Mouse (Mus musculus) limb, embryonic 11.5 days (tissue): ENCODE data around the gene Haus5. TPM values are rescaled to one million over a fixed set of nuclear protein-coding genes. Genes with fewer than 3 reads are reported as not detected.

ENCODE experiments used
- ATAC-seq: fragments of 200-750 bp; cut with Nextera tagmentation; 2 replicates; pipeline ENCODE4 v1.8.0; 2017; ENCODE audit warnings: low read depth; ENCODE audit not compliant: insufficient number of reproducible peaks, low FRiP score, low TSS enrichment
- DNase-seq: peaks from one replicate; pipeline ENCODE4 v3.0.0-alpha.2; 2015; ENCODE audit warnings: low spot score
- H3K27ac ChIP-seq: fragments of 300-500 bp; sonication (generic); replicated peaks from 2 replicates; pipeline ENCODE4 v1.5.1; 2014; ENCODE audit warnings: low read depth, mild to moderate bottlenecking, low read length
- H3K27me3 ChIP-seq: fragments of 300-500 bp; sonication (generic); 2 replicates; pipeline ENCODE4 v1.6.1; 2014; ENCODE audit warnings: mild to moderate bottlenecking, low read length, mixed read lengths; ENCODE audit not compliant: control insufficient read depth, insufficient read depth
- H3K36me3 ChIP-seq: fragments of 300-500 bp; sonication (generic); 2 replicates; pipeline ENCODE4 v1.6.1; 2014; ENCODE audit warnings: mild to moderate bottlenecking, low read length, moderate library complexity, mixed read lengths; ENCODE audit not compliant: control insufficient read depth, insufficient read depth
- H3K4me1 ChIP-seq: fragments of 300-500 bp; sonication (generic); 2 replicates; pipeline ENCODE4 v1.6.1; 2014; ENCODE audit warnings: low read length, mixed read lengths; ENCODE audit not compliant: control insufficient read depth, insufficient read depth
- H3K4me2 ChIP-seq: fragments of 300-500 bp; sonication (generic); 2 replicates; pipeline ENCODE4 v1.6.1; 2014; ENCODE audit warnings: low read depth, mild to moderate bottlenecking, moderate library complexity; ENCODE audit not compliant: severe bottlenecking
- H3K4me3 ChIP-seq: fragments of 300-500 bp; sonication (generic); 2 replicates; pipeline ENCODE4 v1.5.1; 2014; ENCODE audit warnings: low read depth, low read length
- H3K9ac ChIP-seq: fragments of 300-500 bp; sonication (generic); 2 replicates; pipeline ENCODE4 v1.6.1; 2014; ENCODE audit warnings: mild to moderate bottlenecking, low read length
- H3K9me3 ChIP-seq: fragments of 300-500 bp; sonication (generic); 2 replicates; pipeline ENCODE4 v1.6.1; 2016; ENCODE audit warnings: low read length; ENCODE audit not compliant: control insufficient read depth
- WGBS: fragments of 180-500 bp; shearing (Covaris S2); extraction: QIAGEN DNeasy Blood & Tissue Kit; methylation state at CpG from one replicate; pipeline ENCODE4 v1.1.7; 2014; 5-methylcytosine and 5-hydroxymethylcytosine counted together
- polyA plus RNA-seq: library from polyadenylated mRNA; unstranded; fragments of >200 nt; fragmentation: Nextera tagmentation; extraction: Ambion mirVana; gene quantifications from 2 replicates; pipeline ENCODE4 v1.2.1, GENCODE M21; 2014

Haus5 gene
- polyA plus RNA-seq, 1 experiment from 2014 or later = 62.1 TPM

- H3K9ac ChIP-seq = no peak overlapping the region
- H3K36me3 ChIP-seq = no peaks in the 10 kb centered on the region
- DNase-seq (no peak), ATAC-seq (no peak)
- H3K27me3 ChIP-seq = no peaks in the 10 kb centered on the region
- H3K4me2 ChIP-seq = no peak overlapping the region
- H3K27ac ChIP-seq = no peak overlapping the region
- 54% methylated on average over 8 of the region's 8 CpGs for WGBS
- H3K4me3 ChIP-seq = no peak overlapping the region
- H3K4me1 ChIP-seq = no peaks in the 10 kb centered on the region
- H3K9me3 ChIP-seq = no peaks in the 10 kb centered on the region
Measured at GRCm38 (mm10) chr7:30604424-30604823, 60.4 kb downstream of the Haus5 start.

Other genes starting within 250 kb of the Haus5 start
- 0.39 TPM in 1 of 2 replicates, not detected in the other for gene Hcst, start 245.1 kb downstream of the Haus5 start, polyA plus RNA-seq
- gene Nfkbid, start 243.3 kb downstream of the Haus5 start, polyA plus RNA-seq = 0.96 and 1.4 TPM in 2 replicates
- 16.6 and 18.0 TPM in 2 replicates for gene Aplp1, start 219.5 kb downstream of the Haus5 start, polyA plus RNA-seq
- gene Kirrel2, start 207.3 kb downstream of the Haus5 start, polyA plus RNA-seq = 0.13 TPM in 1 of 2 replicates, not detected in the other
- 0.15 TPM in 1 of 2 replicates, not detected in the other for gene Nphs1, start 206.7 kb downstream of the Haus5 start, polyA plus RNA-seq
- 0.33 TPM in 1 of 2 replicates, not detected in the other for gene Prodh2, start 171.4 kb downstream of the Haus5 start, polyA plus RNA-seq
- gene Arhgap33, start 129.9 kb downstream of the Haus5 start, polyA plus RNA-seq = 12.1 and 12.9 TPM in 2 replicates
- gene Hspb6, start 112.8 kb downstream of the Haus5 start, polyA plus RNA-seq = 6.1 and 6.9 TPM in 2 replicates
- 20.0 and 21.9 TPM in 2 replicates for gene Proser3, start 112.7 kb downstream of the Haus5 start, polyA plus RNA-seq
- gene Lin37, start 105.2 kb downstream of the Haus5 start, polyA plus RNA-seq = 40.6 and 46.9 TPM in 2 replicates
- gene U2af1l4, start 101.7 kb downstream of the Haus5 start, polyA plus RNA-seq = 91.9 and 100 TPM in 2 replicates
- 6.0 and 6.8 TPM in 2 replicates for gene Gm49396, start 101.7 kb downstream of the Haus5 start, polyA plus RNA-seq
- gene Psenen, start 101.4 kb downstream of the Haus5 start, polyA plus RNA-seq = 105 and 123 TPM in 2 replicates
- gene Igflr1, start 99.6 kb downstream of the Haus5 start, polyA plus RNA-seq = 3.2 and 3.5 TPM in 2 replicates
- 11.9 and 14.1 TPM in 2 replicates for gene Kmt2b, start 76.3 kb downstream of the Haus5 start, polyA plus RNA-seq
- gene Zbtb32, start 66.1 kb downstream of the Haus5 start, polyA plus RNA-seq = 0.43 TPM in 1 of 2 replicates, not detected in the other
- 3.6 and 3.8 TPM in 2 replicates for gene Upk1a, start 52.1 kb downstream of the Haus5 start, polyA plus RNA-seq
- 801 and 830 TPM in 2 replicates for gene Cox6b1, start 38.8 kb downstream of the Haus5 start, polyA plus RNA-seq
- gene Etv2, start 29.1 kb downstream of the Haus5 start, polyA plus RNA-seq = 0.19 and 0.43 TPM in 2 replicates
- gene Rbm42, start 14.7 kb downstream of the Haus5 start, polyA plus RNA-seq = 125 and 126 TPM in 2 replicates
- gene Pmis2, start 6.6 kb upstream of the Haus5 start, polyA plus RNA-seq = not detected in 2 replicates
- gene 2200002J24Rik, start 33.9 kb upstream of the Haus5 start, polyA plus RNA-seq = not detected in 2 replicates
- gene Atp4a, start 47.2 kb upstream of the Haus5 start, polyA plus RNA-seq = 0.28 and 0.41 TPM in 2 replicates
- gene Tmem147, start 64.5 kb upstream of the Haus5 start, polyA plus RNA-seq = 143 and 149 TPM in 2 replicates
- gene Gapdhs, start 78.7 kb upstream of the Haus5 start, polyA plus RNA-seq = 0.43 and 0.47 TPM in 2 replicates
- 0.27 and 1.3 TPM in 2 replicates for gene Sbsn, start 86.5 kb upstream of the Haus5 start, polyA plus RNA-seq
- not detected in 2 replicates for gene Dmkn, start 98.8 kb upstream of the Haus5 start, polyA plus RNA-seq
- gene Krtdap, start 122.9 kb upstream of the Haus5 start, polyA plus RNA-seq = not detected in 2 replicates
- gene Ffar2, start 158.8 kb upstream of the Haus5 start, polyA plus RNA-seq = 0.10 TPM in 1 of 2 replicates, not detected in the other
- gene Ffar3, start 191.2 kb upstream of the Haus5 start, polyA plus RNA-seq = 0.09 TPM in 1 of 2 replicates, not detected in the other
- not detected in 2 replicates for gene Ffar1, start 196.6 kb upstream of the Haus5 start, polyA plus RNA-seq
- gene Cd22, start 215.3 kb upstream of the Haus5 start, polyA plus RNA-seq = 0.65 TPM in 1 of 2 replicates, not detected in the other
- 0.21 and 0.27 TPM in 2 replicates for gene Mag, start 249.9 kb upstream of the Haus5 start, polyA plus RNA-seq